Mouse (Mus musculus) heart, postnatal 0 days (tissue): ENCODE measurements around the gene Ascl3.

Experiments used
- CTCF ChIP-seq: IDR thresholded peaks from 2 replicates; pipeline ENCODE4 v1.5.1; 2016; ENCODE audit warnings: antibody characterized with exemption, control low read depth, low read depth
- EP300 ChIP-seq: IDR thresholded peaks from 2 replicates; pipeline ENCODE4 v1.6.1; 2016; ENCODE audit warnings: antibody characterized with exemption, low read depth

DNA sequence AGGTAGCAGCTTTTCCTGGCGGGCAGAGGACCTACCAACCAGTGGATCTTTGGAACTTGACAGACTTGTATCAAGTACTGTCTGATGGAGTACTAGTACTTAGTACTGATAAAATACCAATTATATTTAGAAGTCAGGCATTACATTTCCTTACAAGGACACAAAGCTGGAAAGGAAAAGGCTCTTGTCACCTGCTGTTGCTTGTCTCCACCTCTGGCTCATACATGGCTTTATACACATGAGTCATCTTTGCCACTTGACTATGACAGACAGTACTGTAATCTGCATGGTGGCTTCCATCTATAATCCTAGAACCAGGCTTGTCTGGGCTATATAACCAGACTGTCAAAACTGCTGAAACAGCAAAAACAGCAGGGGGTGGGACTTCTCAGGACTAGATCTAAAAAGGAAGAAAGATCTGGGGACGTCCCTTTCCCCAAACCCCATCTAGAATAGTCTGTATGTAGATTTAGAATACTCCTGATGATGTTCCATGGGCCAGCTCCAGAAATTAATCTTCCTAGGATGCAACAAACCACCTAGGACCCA is 18.0 kb downstream of the Ascl3 start:
- TF ChIP-seq CTCF (no peak), EP300 (no peak)
